Mouse (Mus musculus): ENCODE results near the gene Cul3. TPM values are rescaled to one million over a fixed set of nuclear protein-coding genes. Genes with fewer than 3 reads are reported as not detected.

The Cul3 gene
- polyA plus RNA-seq, 1 experiment, result 4.5 TPM

DNA sequence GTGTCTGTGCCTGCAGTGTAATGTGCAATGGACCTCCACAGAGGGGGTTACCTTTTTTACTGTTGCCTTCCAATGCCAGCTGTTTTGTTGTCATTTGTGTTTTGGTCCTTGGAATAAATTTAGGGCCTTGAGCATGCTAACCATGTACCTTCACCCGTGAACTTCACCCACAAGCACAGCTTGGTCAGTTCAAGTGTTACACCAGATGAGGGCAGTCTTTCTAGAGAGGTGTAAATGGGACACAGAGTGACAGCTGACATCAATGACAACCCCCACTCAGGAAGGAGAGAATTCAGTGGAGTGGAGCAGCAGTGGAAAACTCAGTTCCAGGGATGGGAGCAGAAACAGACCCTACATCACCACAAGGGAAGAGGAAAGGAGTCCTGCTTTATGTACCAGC is 109.7 kb downstream of the Cul3 start:
- Histone ChIP-seq H3K27ac (ENCODE audit: insufficient read depth, low read depth, low read length) (no peak overlapping the region), H3K4me1 (ENCODE audit: control insufficient read depth, insufficient read depth, insufficient read length, low read length) (no peaks in the 10 kb centered on the region), H3K27me3 (ENCODE audit: control insufficient read depth, insufficient read depth, low read length) (no peaks in the 10 kb centered on the region), H3K4me3 (ENCODE audit: low read depth, low read length) (no peak overlapping the region), H3K36me3 (ENCODE audit: control insufficient read depth, insufficient read depth, low read length) (no peaks in the 10 kb centered on the region)
- TF ChIP-seq CTCF (IDR thresholded peaks at IDR 0.05; ENCODE audit: extremely low read depth, insufficient read length, insufficient replicate concordance, low read depth, low read length) (no peak), POLR2A (IDR thresholded peaks at IDR 0.05; ENCODE audit: low read depth, low read length) (no peak)
- WGBS, result 64% methylated on average over 1 of the region's 1 CpGs

DNA sequence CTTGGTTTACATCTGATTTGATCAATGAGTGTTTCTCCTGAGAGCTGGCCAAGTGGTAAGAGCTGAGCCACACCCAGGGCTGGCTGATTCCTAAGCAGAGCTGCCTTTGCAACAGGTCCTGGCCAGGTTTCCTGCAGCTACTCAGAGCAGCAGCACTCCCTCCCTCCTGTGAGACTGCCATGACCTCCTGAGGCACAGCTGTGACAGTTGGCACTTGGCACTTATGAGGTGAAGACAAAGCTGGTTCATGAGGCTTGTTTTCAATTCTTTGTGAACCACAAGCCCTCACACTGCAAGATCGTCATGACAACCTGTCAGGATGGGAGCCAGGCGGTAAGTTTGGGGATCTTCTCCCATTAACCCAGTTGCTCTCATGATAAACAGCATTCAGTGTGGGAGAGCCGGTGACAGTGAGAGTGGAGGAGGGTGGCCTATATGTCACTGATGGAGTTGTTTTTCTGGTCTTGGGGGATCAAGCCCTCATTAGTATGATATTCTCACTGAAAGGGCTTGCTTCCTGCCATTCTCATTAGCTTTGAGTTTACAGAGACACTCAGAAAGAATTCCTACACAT is 115.4 kb downstream of the Cul3 start:
- no peak for TF ChIP-seq POLR2A (IDR thresholded peaks at IDR 0.05; ENCODE audit: low read depth, low read length)
- TF ChIP-seq CTCF (IDR thresholded peaks at IDR 0.05; ENCODE audit: extremely low read depth, insufficient read length, insufficient replicate concordance, low read depth, low read length), result no peak
- Histone ChIP-seq H3K36me3 (ENCODE audit: control insufficient read depth, insufficient read depth, low read length) (no peaks in the 10 kb centered on the region), H3K4me3 (ENCODE audit: low read depth, low read length) (no peak overlapping the region), H3K4me1 (ENCODE audit: control insufficient read depth, insufficient read depth, insufficient read length, low read length) (no peaks in the 10 kb centered on the region), H3K27ac (ENCODE audit: insufficient read depth, low read depth, low read length) (no peak overlapping the region), H3K27me3 (ENCODE audit: control insufficient read depth, insufficient read depth, low read length) (no peaks in the 10 kb centered on the region)
- WGBS, result 49% methylated on average over 3 of the region's 3 CpGs

DNA sequence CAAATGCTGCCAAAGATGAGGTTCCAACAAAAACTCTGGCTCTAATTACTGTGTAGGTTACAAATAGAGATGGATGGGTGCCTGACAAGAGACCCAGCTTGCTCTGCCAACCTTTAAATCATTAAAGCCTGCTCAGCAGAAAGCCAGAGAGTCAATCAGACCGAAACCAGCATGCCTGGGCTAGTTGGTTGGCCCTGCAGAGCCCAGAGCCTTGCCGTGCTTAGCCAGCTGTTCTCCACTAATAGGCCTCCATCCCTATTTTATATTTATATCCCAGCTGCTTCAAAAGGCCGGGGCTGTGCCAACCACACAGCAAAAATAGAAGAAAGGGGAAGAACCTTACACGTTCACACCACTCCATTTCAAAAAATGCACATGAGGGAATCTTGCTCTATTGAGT is 119.1 kb downstream of the Cul3 start:
- H3K36me3 ChIP-seq (ENCODE audit: control insufficient read depth, insufficient read depth, low read length), result no peaks in the 10 kb centered on the region
- WGBS, result 62% methylated on average over 4 of the region's 4 CpGs
- no peak for TF ChIP-seq CTCF (IDR thresholded peaks at IDR 0.05; ENCODE audit: extremely low read depth, insufficient read length, insufficient replicate concordance, low read depth, low read length)
- TF ChIP-seq POLR2A (IDR thresholded peaks at IDR 0.05; ENCODE audit: low read depth, low read length), result no peak

DNA sequence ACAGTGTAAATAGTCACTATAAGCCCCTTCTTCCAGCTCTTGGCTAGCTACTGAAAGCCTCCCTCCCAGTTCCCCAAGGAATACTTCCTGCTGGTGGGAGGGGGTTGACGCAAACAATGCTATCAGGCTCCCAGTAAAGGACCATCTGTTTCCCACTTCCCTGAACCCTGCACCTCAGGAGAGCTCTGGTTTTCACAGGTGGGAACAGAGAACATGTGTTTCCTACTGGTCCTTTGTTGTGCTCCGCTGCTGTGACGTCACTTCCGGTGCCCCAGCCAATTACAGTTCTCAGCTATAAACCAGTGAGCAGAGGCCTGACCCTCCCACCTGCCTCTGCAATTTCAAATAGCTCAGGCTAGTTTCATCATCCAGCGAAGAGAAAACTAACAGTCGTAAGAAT is 122.0 kb downstream of the Cul3 start, which contains the start of gene Fam124b:
Gene Fam124b, minus strand, starts transcription at position 206 of the 400 bp plus-strand sequence.
- H3K27me3 ChIP-seq (ENCODE audit: control insufficient read depth, insufficient read depth, low read length), result no peaks in the 10 kb centered on the region
- no peak within 1 kb of the TSS for H3K27ac ChIP-seq (ENCODE audit: insufficient read depth, low read depth, low read length)
- no peaks in the 10 kb centered on the region for H3K4me1 ChIP-seq (ENCODE audit: control insufficient read depth, insufficient read depth, insufficient read length, low read length)
- H3K36me3 ChIP-seq (ENCODE audit: control insufficient read depth, insufficient read depth, low read length), result no peaks in the 10 kb centered on the region
- WGBS, result 73% methylated on average over 6 of the region's 6 CpGs
- H3K4me3 ChIP-seq (ENCODE audit: low read depth, low read length), result no peak within 1 kb of the TSS
- TF ChIP-seq CTCF (IDR thresholded peaks at IDR 0.05; ENCODE audit: extremely low read depth, insufficient read length, insufficient replicate concordance, low read depth, low read length), result no peak
- TF ChIP-seq POLR2A (IDR thresholded peaks at IDR 0.05; ENCODE audit: low read depth, low read length), result no peak

More for the DNA sequence above, 119.1 kb downstream of the Cul3 start:
- Histone ChIP-seq H3K27ac (ENCODE audit: insufficient read depth, low read depth, low read length) (no peak overlapping the region), H3K4me3 (ENCODE audit: low read depth, low read length) (no peak overlapping the region), H3K27me3 (ENCODE audit: control insufficient read depth, insufficient read depth, low read length) (no peaks in the 10 kb centered on the region), H3K4me1 (ENCODE audit: control insufficient read depth, insufficient read depth, insufficient read length, low read length) (no peaks in the 10 kb centered on the region)

Other genes with a start within 250 kb of the Cul3 start
- not detected in 2 replicates for gene Fam124b, start 122.0 kb downstream of the Cul3 start, polyA plus RNA-seq (2012; rRNA removed)
- gene Gm45261, start 121.0 kb upstream of the Cul3 start, polyA plus RNA-seq (2012; rRNA removed), result not detected in 2 replicates